Mouse (Mus musculus) adrenal gland (tissue): ENCODE results near the gene Cenpp.

ENCODE experiments used
- intact Hi-C: fragments of 180-260 bp; cut with DNase I; formaldehyde crosslinking; loops from one replicate; pipeline ENCODE4 v1.15.1; 2025

Gene Cenpp

DNA sequence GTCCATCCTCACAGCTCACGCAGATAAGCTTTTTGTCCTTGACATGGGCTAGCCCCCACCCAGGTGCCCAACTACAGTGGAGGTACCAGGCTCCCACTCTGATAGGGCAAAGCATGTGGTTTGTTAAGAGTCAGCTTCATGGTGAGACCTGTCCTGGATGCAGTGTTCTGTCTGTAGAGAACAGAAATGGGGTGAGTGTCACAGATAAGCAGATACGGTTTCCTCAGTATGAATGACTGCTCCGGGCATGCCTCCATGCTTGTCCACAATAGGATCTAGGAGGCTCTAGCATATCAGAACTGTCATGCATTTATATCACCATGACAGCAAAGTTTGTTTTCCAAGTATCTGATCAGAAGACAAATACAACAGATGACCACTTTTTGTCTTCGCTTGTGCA lies 186.7 kb downstream of the Cenpp start:
- intact Hi-C loops = no loop called here

DNA sequence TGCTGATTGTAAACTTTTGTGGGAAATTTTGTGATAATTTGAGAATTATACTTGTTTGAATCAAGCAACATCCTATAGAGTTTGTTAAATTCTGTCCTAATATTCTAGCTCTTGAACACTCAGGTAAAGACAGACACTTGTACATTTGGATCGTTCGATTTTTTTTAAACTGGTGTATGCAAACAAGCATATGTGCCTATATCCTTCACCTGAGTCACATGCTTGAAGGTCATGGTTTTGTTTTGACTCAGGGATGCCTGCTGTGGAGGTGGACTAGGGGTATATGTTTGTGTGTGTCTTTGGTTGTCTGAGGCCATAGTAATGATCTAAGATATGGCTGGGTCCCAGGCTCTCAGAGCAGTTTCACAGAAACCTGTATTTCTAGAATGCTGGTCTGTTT lies 189.7 kb downstream of the Cenpp start:
- intact Hi-C loops = no loop called here

DNA sequence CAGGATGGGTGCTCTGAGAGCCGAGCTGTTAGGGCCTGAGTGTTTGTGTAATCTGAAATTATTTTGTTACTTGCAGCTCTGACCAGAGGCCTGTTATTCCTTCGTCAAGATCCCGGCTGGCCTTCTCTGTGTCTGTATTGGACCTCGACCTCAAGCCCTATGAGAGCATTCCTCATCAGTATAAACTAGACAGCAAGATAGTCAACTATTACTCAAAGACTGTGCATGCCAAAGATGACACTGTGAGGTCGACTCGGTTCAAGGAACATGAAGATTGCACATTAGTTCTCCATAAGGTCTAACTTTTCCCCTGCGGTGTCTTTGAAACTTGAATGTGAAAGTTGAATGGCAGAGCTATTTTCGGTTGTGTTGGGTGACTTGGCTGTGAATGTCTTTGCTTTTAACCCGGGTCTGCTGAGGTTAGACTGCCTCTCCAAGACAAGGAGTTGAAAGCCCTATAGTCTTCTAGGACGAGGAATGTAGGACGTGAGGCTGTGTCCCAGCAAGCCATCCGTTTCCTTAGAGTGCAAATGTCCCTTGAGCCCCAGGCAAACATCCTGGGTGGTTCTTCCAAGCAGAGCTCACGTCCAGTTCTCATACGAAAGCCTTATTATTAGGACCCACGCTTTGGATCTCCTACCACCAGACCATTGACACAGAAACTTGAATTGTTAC lies 191.0 kb downstream of the Cenpp start:
- intact Hi-C loops = no loop called here

DNA sequence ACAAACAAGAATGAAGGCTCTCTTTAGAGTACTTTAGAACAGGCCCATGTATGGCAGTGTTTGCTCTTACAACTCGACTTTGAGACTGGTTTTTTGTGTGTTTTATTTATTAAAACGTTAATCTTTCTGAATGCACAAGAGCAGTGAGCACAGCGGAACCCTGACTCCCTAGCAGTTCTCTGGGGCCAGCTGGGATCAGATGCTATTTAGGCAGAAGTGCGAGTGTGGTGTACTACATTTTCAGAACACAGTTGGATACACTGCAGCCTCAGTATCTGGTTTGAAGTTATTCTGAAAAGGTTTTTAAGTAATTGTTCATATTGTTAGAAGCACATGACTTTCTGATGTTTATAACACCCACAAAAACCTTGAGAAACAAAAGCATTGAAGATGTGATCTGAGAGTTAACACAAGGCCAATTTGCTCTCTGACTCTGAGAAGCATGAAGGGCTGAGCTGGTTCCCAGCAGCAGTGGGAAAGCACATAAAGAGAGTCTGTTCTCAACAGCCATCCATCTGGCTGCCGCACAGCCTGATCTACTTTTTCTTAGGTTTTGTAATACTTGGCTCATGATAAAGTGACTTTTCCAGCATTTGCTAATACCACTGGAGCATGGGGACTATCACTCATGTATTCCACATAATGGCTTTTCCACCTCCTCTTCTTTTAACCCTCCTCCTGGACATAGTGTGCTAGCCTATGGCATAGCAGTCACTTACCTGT lies 191.7 kb downstream of the Cenpp start:
- intact Hi-C loops = loop anchor here (1.0 kb wide), 1 partner anchor 19 kb away; no protein-coding TSS in a partner anchor

DNA sequence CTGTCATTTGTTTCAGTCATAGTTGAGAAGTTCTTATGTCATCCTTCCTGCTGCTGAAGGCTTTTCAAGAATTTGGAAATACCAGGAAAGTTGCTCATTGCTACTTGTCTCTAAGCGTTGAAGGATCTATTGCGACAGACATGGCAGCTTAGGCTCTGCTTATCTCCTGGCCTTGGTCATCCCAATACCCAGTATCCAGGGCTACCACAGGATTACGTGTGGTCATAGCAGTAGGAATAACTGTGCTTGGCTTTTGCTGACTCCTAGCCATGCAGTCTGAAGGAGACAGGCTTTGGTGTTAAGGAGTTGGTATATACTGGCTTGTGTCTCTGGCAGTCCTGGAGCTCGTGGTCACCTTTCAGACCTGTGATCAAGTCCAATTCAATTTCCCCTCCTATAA lies 192.3 kb downstream of the Cenpp start:
- intact Hi-C loops = loop anchor here (1.0 kb wide), 1 partner anchor 20 kb away; no protein-coding TSS in a partner anchor

DNA sequence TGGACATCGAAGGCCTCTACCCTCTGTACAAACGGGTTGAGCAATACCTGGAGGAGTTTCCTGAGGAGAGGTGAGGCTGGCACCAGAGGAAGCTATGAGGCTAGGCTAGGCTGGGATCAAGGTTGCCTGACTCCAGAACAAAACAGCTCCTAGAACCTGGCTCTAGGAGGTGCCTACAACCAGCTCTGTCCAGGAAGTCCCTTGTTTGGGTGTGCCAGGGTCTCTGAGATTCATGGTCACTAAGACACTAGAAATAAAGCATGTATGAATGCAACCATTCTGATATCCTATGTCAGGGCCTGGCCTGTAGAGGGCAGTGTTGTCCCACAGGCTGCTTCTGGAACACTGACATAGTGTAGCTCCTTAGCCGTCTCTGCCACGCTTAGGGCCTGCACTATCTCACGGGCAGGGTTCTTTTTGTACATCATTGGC lies 203.3 kb downstream of the Cenpp start:
- intact Hi-C loops = loop anchor here (1.0 to 5.0 kb wide), 2 partner anchors 113 to 196 kb away; no protein-coding TSS in a partner anchor

DNA sequence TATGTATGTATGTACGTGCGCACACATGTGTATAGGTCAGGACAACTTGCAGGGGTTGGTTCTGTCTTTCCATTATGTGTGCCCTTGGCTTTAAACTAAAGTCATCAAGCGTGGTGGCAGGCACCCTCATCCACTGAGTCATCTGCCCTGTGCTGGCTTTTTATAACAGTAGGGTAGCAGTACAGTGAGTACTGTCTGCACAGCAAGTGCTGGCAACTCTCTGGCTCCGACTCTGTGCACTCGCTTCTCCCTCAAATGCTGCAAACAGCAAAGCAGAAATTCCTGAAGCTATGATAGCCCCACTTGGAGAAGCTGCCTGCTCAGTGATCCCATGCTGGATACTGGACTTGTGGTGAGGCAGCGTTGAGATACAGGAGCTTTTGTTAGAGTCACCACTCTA lies 208.1 kb downstream of the Cenpp start:
- intact Hi-C loops = no loop called here

DNA sequence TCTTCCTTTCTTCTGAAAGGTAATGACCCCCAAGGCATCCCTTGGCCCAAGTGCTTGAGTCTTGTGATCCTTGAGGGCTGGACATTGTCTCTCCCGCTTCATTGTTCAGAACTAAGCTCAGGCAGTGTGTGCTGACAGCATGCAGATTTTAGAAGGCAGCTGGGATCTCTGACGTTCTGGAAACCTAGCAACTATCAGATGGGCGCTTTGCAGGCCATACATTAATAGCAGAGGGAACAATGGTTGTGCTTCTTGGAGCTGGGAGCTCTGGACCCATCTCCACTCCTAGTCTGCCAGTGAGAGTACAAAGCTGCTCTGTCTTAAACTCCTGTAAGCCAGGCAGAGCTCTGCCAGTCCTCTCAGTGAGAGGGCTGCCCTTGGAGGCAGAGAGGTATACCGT lies 216.4 kb downstream of the Cenpp start:
- intact Hi-C loops = no loop called here

DNA sequence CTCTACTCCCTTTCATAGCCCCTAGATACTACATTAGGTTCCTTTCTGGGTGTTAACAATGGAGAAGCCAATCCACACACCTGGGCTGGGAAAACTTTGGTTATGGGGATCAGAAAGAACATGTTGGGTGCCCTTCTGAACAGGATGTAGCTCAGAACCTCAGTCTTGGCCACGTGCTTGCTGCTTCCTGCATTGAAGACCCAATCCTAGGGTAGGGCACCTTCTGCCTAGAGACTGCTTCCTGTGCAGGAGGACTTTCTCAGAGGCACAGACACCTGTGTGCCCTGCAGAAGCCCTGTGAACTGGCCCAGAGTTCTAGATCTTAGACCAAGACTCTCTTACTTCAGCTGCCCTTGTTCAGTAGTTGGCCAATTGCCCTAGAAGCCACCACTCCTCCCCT lies 216.8 kb downstream of the Cenpp start:
- intact Hi-C loops = no loop called here

DNA sequence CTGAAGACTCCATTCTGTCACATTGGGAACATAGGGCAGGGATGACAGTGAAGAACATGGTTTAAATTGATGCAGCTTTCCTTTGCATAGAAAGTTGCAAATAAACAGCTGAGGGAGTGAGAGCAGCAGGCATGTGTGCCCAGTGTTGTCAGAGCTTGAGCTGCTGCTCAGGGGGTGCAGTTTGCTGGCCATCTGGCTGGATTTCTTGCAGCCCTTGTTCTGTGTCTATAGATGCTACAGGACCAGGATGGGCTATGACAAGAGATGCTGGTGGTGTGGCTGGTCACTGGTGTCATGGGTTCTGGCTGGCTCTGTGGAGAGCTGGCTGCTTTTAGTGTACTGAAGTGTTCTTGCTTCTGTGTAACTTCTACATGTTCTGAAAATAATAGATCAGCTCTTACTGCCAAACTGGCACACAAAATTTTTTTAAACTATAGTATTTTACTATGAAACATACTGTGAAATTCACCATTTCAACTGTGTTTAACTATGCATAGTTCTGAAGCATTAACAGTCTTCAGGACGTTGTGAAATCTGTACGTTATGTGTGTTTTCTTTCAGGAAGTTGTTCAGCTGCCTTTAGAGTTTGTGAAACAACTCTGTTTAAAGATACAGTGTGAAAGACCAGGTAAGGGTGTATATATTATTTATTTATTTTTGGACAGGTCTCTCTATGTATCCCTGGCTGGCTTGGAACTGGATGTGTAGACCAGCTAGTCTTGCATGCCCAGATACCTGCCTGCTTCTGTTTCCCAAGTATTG lies 219.1 kb downstream of the Cenpp start:
- intact Hi-C loops = no loop called here

DNA sequence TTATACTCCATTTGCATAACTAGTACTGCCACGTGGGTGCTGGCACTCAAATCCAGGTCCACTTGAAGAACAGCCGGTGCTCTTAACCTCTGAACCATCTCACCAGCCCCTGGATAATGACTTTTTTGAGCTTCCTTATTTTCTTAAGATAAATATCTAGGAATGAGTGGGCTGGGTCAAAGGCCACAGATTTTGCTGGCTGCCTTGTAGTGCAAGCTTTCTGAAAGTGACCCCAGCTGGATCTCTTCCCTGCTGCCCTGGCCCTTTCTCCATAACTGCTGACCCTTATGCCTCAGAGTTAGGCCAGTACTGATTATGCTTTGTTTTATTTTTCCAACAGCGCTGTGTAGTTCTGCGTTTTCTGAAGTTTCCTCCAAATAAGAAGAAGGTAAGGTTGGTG lies 222.1 kb downstream of the Cenpp start:
- intact Hi-C loops = no loop called here

DNA sequence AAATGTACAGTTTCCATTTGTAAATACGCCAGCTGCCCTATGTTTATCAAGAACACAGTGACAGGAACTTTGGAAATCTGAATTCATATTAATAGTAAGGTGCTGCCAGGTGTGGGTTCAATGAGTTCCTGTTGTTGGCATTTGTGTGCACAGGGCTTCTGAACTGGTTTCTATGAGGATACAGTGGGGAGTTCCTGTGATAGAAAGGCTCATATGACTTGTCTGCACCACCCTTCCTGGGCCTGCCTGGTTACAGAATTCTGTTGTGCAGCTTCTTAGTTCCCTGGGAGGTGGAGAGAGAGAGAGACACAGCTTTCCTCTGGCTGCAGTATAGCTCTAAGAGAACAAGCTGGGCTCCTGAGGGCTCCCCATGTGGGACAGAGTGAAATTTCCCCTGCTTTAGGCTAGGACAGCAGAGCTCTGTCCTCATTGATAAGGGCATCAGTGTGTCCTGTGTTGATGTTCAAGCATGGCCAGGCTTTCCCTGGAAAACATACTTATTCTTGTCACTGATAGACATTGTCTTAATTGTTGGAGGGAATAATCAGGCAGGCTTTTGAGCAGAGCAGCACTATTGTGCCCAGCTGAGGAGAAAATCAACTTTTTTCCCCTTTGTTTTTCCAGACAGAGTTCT lies 224.4 kb downstream of the Cenpp start:
- intact Hi-C loops = no loop called here

DNA sequence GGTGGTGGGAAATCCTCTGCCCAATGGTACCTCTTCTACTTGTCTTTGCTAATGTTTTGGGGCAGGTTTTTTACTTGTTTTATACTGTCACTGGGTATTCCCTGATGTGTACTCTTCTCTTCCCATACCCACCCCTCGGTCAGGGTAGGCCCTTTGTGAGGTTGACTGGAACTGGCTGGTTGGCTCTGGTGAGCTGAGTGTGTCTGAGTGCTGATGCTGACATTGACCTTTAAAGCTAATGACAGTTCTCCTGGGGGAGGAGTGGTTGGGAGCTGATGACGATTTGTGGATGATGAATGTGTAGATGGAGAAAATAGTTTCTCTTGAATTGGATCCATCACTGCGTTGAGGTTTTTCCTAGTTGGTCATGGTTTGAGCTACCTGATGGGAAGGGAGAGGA lies 225.8 kb downstream of the Cenpp start:
- intact Hi-C loops = no loop called here

DNA sequence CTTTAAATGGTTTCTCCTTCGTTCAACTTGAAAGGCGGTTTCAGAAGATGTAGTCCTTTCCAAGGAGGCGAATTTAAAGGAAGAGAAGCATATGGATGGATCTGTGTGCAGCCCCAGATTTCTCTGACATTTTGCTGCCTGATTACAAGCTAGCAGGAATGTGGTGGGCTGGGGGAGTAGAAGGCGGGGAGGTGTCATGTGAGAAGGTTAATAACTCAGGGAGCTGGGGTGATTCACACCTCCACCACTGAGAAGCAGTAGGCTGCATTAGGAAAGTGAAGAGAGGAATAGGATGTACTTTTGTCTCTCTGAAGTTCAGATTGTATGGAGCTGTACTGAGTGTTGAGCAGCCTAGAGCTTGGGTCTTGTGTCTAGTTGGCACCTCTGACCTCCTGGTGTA lies 230.6 kb downstream of the Cenpp start:
- intact Hi-C loops = no loop called here

DNA sequence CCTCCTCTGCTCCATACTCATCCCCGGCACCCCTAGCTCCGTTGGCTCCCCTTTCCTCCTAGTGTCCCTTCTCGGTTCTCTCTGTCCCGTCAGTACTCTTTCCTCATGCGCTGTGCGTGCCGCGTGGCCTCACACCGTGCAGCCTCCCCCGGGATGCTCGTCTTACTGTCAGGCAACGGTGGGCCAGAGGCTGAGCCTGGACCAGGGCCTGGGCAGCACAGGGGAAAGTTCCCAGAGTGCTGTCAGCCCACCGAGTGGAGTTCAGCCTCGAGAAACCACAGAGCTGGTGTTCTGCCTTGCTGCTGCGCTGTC lies 231.0 kb downstream of the Cenpp start:
- intact Hi-C loops = no loop called here

DNA sequence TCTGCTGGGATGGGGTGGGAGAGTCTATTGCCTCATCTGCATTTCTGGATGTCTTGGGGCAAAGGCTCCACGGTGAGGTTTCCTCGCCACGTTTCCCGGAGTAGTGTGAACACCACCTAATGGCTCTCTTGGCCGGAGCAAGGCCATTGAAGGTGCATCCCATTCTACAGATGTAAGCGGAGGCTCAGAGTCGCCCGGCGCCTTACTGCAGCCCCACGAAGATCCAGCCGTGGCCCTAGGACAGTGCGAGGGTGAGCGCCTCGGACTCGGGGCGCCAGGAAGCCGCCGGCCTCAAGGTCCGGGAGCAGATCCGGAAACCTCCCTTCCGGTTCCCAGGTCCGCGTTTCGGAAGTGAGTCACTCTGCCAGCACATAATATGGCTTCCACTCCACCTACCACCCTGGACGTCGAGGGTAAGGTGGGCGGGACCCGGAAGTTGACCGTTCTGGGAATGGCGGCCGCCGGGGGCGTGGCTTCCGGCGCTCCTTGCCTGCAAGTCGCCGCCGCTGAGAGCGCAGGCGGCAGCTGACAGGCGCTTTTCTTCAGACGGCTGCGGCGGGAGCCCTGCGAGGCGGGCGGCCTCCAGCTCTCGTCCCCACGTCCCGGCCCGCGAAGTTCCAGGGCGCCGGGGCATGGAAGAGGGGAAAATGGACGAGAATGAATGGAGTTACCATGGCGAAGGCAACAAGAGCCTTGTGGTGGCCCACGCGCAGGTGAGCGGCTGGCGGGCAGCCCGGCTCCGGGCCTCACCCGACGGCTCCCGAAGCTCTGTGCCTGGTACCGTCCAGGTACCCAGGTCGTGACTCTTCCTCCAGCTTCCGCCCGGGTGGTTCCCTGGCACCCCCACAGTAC lies 231.6 kb downstream of the Cenpp start, which contains the start of gene Ippk:
Gene Ippk, plus strand, starts transcription at position 496 of the 852 bp plus-strand sequence.
- intact Hi-C loops = no loop called here
